Comparison of ENCODE assay signal across 24 mouse cellular contexts in genomic region chr1:40474336-40474735, GRCm38 (mm10). TPM values are rescaled to one million over a fixed set of nuclear protein-coding genes. Genes with fewer than 3 reads are reported as not detected.
"Had no signal": no experiment of that assay in that cellular context is flagged by ENCODE, and none has a peak within 500 bp of the region (broad histone marks: within the 10 kb centered on the region; RNA-seq: fewer than 3 reads in every experiment).

No protein-coding gene starts in this region.

- H3K27me3 ChIP-seq: heart, embryonic 12.5 days; hindbrain, embryonic 13.5 days; hindbrain, embryonic 15.5 days; intestine, embryonic 15.5 days; limb, embryonic 12.5 days; liver, embryonic 13.5 days had no signal

- H3K4me1 ChIP-seq: heart, embryonic 10.5 days; heart, embryonic 12.5 days; hindbrain, embryonic 13.5 days; hindbrain, embryonic 15.5 days; intestine, embryonic 15.5 days; limb, embryonic 10.5 days; limb, embryonic 12.5 days; liver, embryonic 13.5 days had no signal

- H3K36me3 ChIP-seq: heart, embryonic 10.5 days; heart, embryonic 12.5 days; hindbrain, embryonic 13.5 days; hindbrain, embryonic 15.5 days; intestine, embryonic 15.5 days; limb, embryonic 10.5 days; limb, embryonic 12.5 days; liver, embryonic 13.5 days had no signal

- DNase-seq: gastrocnemius, adult 2 months; gastrocnemius, postnatal 10 days; gastrocnemius, postnatal 25 days; heart, postnatal 10 days; heart, postnatal 36 days; kidney, adult 18-20 months; kidney, adult 8-10 months; kidney, postnatal 10 days; kidney, postnatal 25 days; kidney, postnatal 4 days; liver; liver, embryonic 13.5 days had no signal

- H3K4me3 ChIP-seq: gastrocnemius, adult 2 months; heart, embryonic 10.5 days; heart, embryonic 12.5 days; hindbrain, embryonic 13.5 days; hindbrain, embryonic 15.5 days; intestine, embryonic 15.5 days; layer of hippocampus, adult 2 months; left cerebral cortex, adult 2 months; limb, embryonic 10.5 days; limb, embryonic 12.5 days; liver, embryonic 13.5 days had no signal

- H3K27ac ChIP-seq: gastrocnemius, adult 2 months; heart, embryonic 10.5 days; hindbrain, embryonic 13.5 days; hindbrain, embryonic 15.5 days; hindbrain, postnatal 0 days; intestine, embryonic 15.5 days; layer of hippocampus, adult 2 months; left cerebral cortex, adult 2 months; limb, embryonic 10.5 days; limb, embryonic 12.5 days; liver, embryonic 13.5 days had no signal

RNA-seq across cellular contexts. Expression of gene Il18r1, which starts 9.0 kb away (rescaled TPM):
- polyA plus RNA-seq: heart, embryonic 10.5 days; heart, embryonic 12.5 days; hindbrain, embryonic 11.5 days; hindbrain, embryonic 13.5 days; hindbrain, embryonic 15.5 days; hindbrain, postnatal 0 days; limb, embryonic 10.5 days; limb, embryonic 12.5 days had no signal

RNA-seq across cellular contexts. Expression of gene Il18rap, which starts 40.8 kb away (rescaled TPM):
- polyA plus RNA-seq: heart, embryonic 14.5 days; hindbrain, embryonic 15.5 days had no signal

RNA-seq across cellular contexts. Expression of gene Il1rl1, which starts 45.0 kb away (rescaled TPM):
- polyA plus RNA-seq: hindbrain, embryonic 13.5 days; hindbrain, embryonic 15.5 days had no signal
